Mouse (Mus musculus) myocyte (in vitro differentiated cells): ENCODE measurements around the gene Sema6d. TPM values are rescaled to one million over a fixed set of nuclear protein-coding genes. Genes with fewer than 3 reads are reported as not detected.

Source experiments
- H3K27me3 ChIP-seq: one replicate; pipeline ENCODE4 v1.6.1; 2011; ENCODE audit not compliant: control insufficient read depth, insufficient read depth, insufficient read length
- H3K36me3 ChIP-seq: one replicate; pipeline ENCODE4 v1.6.1; 2011; ENCODE audit not compliant: control insufficient read depth, insufficient read depth
- H3K4me2 ChIP-seq: one replicate; pipeline ENCODE4 v1.6.1; 2011; ENCODE audit warnings: low read depth, control low read depth
- H3K4me3 ChIP-seq: one replicate; pipeline ENCODE4 v1.5.1; 2011; ENCODE audit warnings: mild to moderate bottlenecking, control low read depth, moderate library complexity
- H3K79me2 ChIP-seq: one replicate; pipeline ENCODE4 v1.6.1; 2011; ENCODE audit not compliant: control insufficient read depth, insufficient read depth
- H3ac ChIP-seq: one replicate; pipeline ENCODE4 v1.6.1; 2011; ENCODE audit not compliant: control insufficient read depth, insufficient read length
- CEBPB ChIP-seq: IDR thresholded peaks from 2 replicates; pipeline ENCODE4 v1.6.1; 2011; ENCODE audit warnings: mild to moderate bottlenecking, moderate library complexity; ENCODE audit not compliant: poor library complexity, insufficient read depth, severe bottlenecking
- E2F4 ChIP-seq: IDR thresholded peaks from one replicate; pipeline ENCODE4 v1.6.1; 2011; ENCODE audit warnings: mild to moderate bottlenecking, control low read depth, moderate library complexity; ENCODE audit not compliant: insufficient read depth
- MAX ChIP-seq: IDR thresholded peaks from one replicate; pipeline ENCODE4 v1.6.1; 2011; ENCODE audit warnings: low read depth, mild to moderate bottlenecking, control low read depth
- MYOD1 ChIP-seq, 3 experiments: IDR thresholded peaks; one replicate each; pipeline ENCODE4 v1.6.1; 2011; ENCODE audit warnings: control low read depth in 2 of 3, low read depth in 2 of 3, mild to moderate bottlenecking in 2 of 3, moderate library complexity in 1 of 3; ENCODE audit not compliant: insufficient read length in 2 of 3, control insufficient read depth in 1 of 3
- MYOG ChIP-seq, 3 experiments: IDR thresholded peaks; one replicate each; pipeline ENCODE4 v1.6.1; 2011; ENCODE audit warnings: control low read depth in 2 of 3, low read depth in 2 of 3, mild to moderate bottlenecking in 2 of 3; ENCODE audit not compliant: insufficient read length in 2 of 3, control insufficient read depth in 1 of 3, insufficient read depth in 1 of 3
- POLR2A ChIP-seq: IDR thresholded peaks from one replicate; pipeline ENCODE4 v1.6.1; 2011; ENCODE audit warnings: low read depth, mild to moderate bottlenecking, control low read depth, moderate library complexity; ENCODE audit not compliant: insufficient read length
- POLR2AphosphoS2 ChIP-seq: IDR thresholded peaks from one replicate; pipeline ENCODE4 v1.6.1; 2011; ENCODE audit warnings: low read depth, control low read depth; ENCODE audit not compliant: insufficient read length
- REST ChIP-seq: IDR thresholded peaks from one replicate; pipeline ENCODE4 v1.6.1; 2011; ENCODE audit warnings: mild to moderate bottlenecking, control low read depth, moderate library complexity; ENCODE audit not compliant: insufficient read depth, insufficient read length
- SRF ChIP-seq: IDR thresholded peaks from one replicate; pipeline ENCODE4 v1.6.1; 2011; ENCODE audit warnings: low read depth; ENCODE audit not compliant: control insufficient read depth, insufficient read length
- TCF12 ChIP-seq: IDR thresholded peaks from one replicate; pipeline ENCODE4 v1.6.1; 2011; ENCODE audit warnings: mild to moderate bottlenecking, control low read depth; ENCODE audit not compliant: poor library complexity, insufficient read depth, severe bottlenecking
- TCF3 ChIP-seq: IDR thresholded peaks from one replicate; pipeline ENCODE4 v1.6.1; 2011; ENCODE audit warnings: low read depth, control low read depth; ENCODE audit not compliant: insufficient read length
- USF1 ChIP-seq: IDR thresholded peaks from one replicate; pipeline ENCODE4 v1.6.1; 2011; ENCODE audit warnings: low read depth, mild to moderate bottlenecking, control low read depth, moderate library complexity
- polyA plus RNA-seq: library from polyadenylated mRNA; unstranded; fragments of >200 nt; fragmentation: generic; extraction: Trizol; gene quantifications from one replicate; pipeline ENCODE4 v1.2.1, GENCODE M21; 2012; ENCODE audit warnings: missing spikeins

The Sema6d gene
- polyA plus RNA-seq, 1 experiment, result 0.97 TPM

- Histone ChIP-seq H3K4me3 (no peak overlapping the region), H3K4me2 (no peak overlapping the region)
These were observed 512.1 kb downstream of the Sema6d start for GRCm38 (mm10) chr2:124601702-124602378.

DNA sequence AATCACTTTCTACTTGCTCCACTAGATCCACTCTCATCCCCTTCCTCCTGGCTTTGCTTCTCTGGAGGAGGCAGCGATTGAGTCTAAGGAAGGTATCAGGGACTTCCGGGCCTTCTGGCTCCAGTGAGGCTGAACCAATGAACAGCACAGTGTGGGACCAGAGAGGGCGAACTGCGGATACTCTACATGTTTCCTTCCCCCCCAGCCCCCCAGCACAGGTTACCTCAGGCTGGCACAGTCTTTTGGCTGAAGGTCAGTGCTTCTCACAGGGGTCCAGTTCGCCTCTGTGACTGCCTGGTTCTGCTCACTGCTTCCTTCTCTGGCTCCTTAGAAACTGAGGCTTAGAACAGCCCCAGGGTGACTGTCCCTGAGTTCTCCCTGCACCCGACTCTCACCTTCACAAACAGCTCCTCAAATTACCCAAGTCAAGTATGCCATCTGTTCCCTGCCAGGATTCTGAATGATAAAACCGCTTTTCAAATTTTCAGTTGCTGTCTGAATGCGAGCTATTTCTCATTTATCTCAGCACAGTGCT, 512.7 kb downstream of the Sema6d start:
- no peak overlapping the region for H3K4me2 ChIP-seq
- no peak overlapping the region for H3ac ChIP-seq
- no peaks in the 10 kb centered on the region for H3K79me2 ChIP-seq
- no peaks in the 10 kb centered on the region for H3K27me3 ChIP-seq
- no peak for TF ChIP-seq USF1
- TF ChIP-seq E2F4, result no peak
- TF ChIP-seq TCF12, result no peak
- TF ChIP-seq POLR2AphosphoS2, result no peak
- TF ChIP-seq MYOG (IDR thresholded peaks at IDR 0.05; ENCODE audit: control insufficient read depth in 1 of 3, insufficient read depth in 1 of 3, insufficient read length in 2 of 3, low read depth in 2 of 3), result no peak
- no peak for TF ChIP-seq TCF3
- TF ChIP-seq MAX, result no peak
- no peak for TF ChIP-seq REST
- TF ChIP-seq MYOD1 (IDR thresholded peaks at IDR 0.05; ENCODE audit: control insufficient read depth in 1 of 3, insufficient read length in 2 of 3, low read depth in 2 of 3), result no peak
- TF ChIP-seq CEBPB, result no peak
- no peak for TF ChIP-seq POLR2A
- TF ChIP-seq SRF, result no peak
- no peaks in the 10 kb centered on the region for H3K36me3 ChIP-seq
- H3K4me3 ChIP-seq, result no peak overlapping the region

More at GRCm38 (mm10) chr2:124601702-124602378, 512.1 kb downstream of the Sema6d start:
- TF ChIP-seq MYOG (IDR thresholded peaks at IDR 0.05; ENCODE audit: control insufficient read depth in 1 of 3, insufficient read depth in 1 of 3, insufficient read length in 2 of 3, low read depth in 2 of 3) (no peak), SRF (no peak), MYOD1 (IDR thresholded peaks at IDR 0.05; ENCODE audit: control insufficient read depth in 1 of 3, insufficient read length in 2 of 3, low read depth in 2 of 3) (no peak), MAX (no peak), POLR2AphosphoS2 (no peak), USF1 (no peak), REST (no peak), CEBPB (no peak), POLR2A (no peak), E2F4 (no peak), TCF3 (no peak), TCF12 (no peak)
- Histone ChIP-seq H3K79me2 (no peaks in the 10 kb centered on the region), H3K36me3 (no peaks in the 10 kb centered on the region), H3K27me3 (no peaks in the 10 kb centered on the region), H3ac (no peak overlapping the region)

- Histone ChIP-seq H3K27me3 (no peaks in the 10 kb centered on the region), H3K4me3 (no peak overlapping the region), H3ac (no peak overlapping the region), H3K79me2 (no peaks in the 10 kb centered on the region), H3K4me2 (no peak overlapping the region), H3K36me3 (no peaks in the 10 kb centered on the region)
- TF ChIP-seq E2F4 (no peak), REST (no peak), MAX (no peak), TCF3 (no peak), CEBPB (no peak), USF1 (no peak)
These were observed 515.6 kb downstream of the Sema6d start for GRCm38 (mm10) chr2:124605341-124605740.

GRCm38 (mm10) chr2:124607986-124608385, 518.2 kb downstream of the Sema6d start:
- no peak for TF ChIP-seq REST
- Histone ChIP-seq H3K4me3 (no peak overlapping the region), H3ac (no peak overlapping the region), H3K36me3 (no peaks in the 10 kb centered on the region), H3K27me3 (no peaks in the 10 kb centered on the region), H3K4me2 (no peak overlapping the region), H3K79me2 (no peaks in the 10 kb centered on the region)

DNA sequence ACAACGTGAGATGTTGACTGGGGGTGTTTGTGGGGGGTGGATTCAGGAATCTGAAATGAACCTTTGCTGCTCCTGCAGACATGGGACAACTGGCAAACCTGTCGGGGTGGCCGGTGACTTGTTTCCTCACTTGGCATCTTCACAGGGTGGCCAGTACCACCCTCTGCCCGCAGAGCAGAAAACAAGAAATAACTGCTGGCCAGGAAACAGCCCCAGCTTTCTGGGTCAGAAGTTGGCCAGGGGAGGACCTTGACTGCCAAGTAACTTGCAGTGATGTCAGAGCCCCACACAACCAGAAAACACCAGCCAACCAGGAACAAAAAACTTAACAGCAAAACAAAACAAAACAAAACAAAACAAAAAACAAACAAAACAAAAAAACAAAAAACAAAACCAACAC, 518.8 kb downstream of the Sema6d start:
- no peak overlapping the region for H3K4me3 ChIP-seq
- H3K79me2 ChIP-seq, result no peaks in the 10 kb centered on the region
- no peak overlapping the region for H3ac ChIP-seq
- TF ChIP-seq MYOD1 (IDR thresholded peaks at IDR 0.05; ENCODE audit: control insufficient read depth in 1 of 3, insufficient read length in 2 of 3, low read depth in 2 of 3), result no peak
- H3K27me3 ChIP-seq, result no peaks in the 10 kb centered on the region
- no peak overlapping the region for H3K4me2 ChIP-seq
- no peaks in the 10 kb centered on the region for H3K36me3 ChIP-seq
